Mouse (Mus musculus): ENCODE data around the gene Gm28038.

DNA sequence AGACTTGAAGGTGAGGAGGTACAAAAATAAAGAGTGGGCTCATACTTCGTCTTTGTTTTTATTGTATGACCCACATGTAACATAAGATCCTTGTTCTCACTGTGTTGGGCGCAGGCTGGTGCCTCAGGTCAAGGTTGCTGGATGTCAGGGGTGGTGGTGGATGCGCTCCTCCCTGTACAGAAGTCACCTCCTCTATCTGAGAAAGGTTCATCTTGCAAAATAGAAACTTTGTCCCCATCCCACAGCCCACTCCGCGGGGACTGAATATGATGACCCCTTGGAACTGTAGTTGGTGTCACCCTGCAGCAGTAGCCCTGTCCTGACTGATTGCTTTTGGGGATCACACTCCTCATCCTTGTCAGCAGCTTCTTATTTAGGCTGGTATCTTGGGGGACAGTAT, 33.8 kb upstream of the Gm28038 start:
- TF ChIP-seq CTCF (IDR thresholded peaks at IDR 0.05; ENCODE audit: low read depth, low read length) (no peak), POLR2A (IDR thresholded peaks at IDR 0.05; ENCODE audit: borderline replicate concordance, low read depth, low read length) (no peak)
